Mouse (Mus musculus) myocyte (in vitro differentiated cells): ENCODE measurements around the gene Tuba1c.

Experiments
- E2F4 ChIP-seq: IDR thresholded peaks from one replicate; pipeline ENCODE4 v1.6.1; 2011; ENCODE audit warnings: mild to moderate bottlenecking, control low read depth, moderate library complexity; ENCODE audit not compliant: insufficient read depth
- POLR2A ChIP-seq: IDR thresholded peaks from one replicate; pipeline ENCODE4 v1.6.1; 2011; ENCODE audit warnings: low read depth, mild to moderate bottlenecking, control low read depth, moderate library complexity; ENCODE audit not compliant: insufficient read length
- SRF ChIP-seq: IDR thresholded peaks from one replicate; pipeline ENCODE4 v1.6.1; 2011; ENCODE audit warnings: low read depth; ENCODE audit not compliant: control insufficient read depth, insufficient read length

GRCm38 (mm10) chr15:98993093-98993793, 36.4 kb upstream of the Tuba1c start:
- TF ChIP-seq POLR2A (peak; percentile 77), E2F4 (no peak), SRF (peak; percentile 86)
